Mouse (Mus musculus): ENCODE measurements around the gene Trim54.

Trim54 gene

GRCm38 (mm10) chr5:31183678-31184077 is 67.2 kb downstream of the Trim54 start:
- DNase-seq (ENCODE audit: low spot score), result no peak

All from left cerebral cortex, adult 11 months (tissue).